Mouse (Mus musculus): ENCODE results near the gene Mvk.

Gene Mvk

DNA sequence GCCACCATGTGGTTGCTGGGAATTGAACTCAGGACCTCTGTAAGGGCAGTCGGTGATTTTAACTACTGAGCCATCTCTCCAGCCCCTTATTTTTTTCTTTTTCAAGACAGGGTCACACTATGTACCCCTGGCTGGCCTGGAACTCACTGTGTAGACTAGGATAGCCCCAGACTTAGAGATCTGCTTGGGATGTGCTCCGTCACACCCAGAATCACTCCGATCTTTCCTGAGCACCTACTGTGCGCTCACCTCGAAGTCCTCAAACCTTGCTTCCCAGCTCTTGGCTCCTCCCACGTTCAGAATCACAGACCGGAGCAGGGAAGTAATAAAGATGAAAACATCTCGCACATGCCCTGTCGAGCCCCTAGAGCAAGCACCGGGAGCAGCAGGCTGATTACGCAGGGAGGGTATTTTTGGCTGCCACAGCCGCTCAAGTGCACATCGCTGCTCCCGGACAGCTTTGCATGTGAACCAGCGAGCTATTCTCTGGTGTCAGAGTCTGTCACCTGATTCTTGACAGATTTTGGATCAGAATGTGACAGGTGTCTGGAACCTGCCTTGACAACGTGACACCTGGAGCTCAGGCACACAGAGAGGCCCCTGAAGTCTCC is 13.0 kb downstream of the Mvk start:
- no peak for DNase-seq (ENCODE audit: low spot score)

GRCm38 (mm10) chr5:114461238-114461637 is 17.2 kb downstream of the Mvk start:
- DNase-seq (ENCODE audit: low spot score) = peak; percentile 79

DNA sequence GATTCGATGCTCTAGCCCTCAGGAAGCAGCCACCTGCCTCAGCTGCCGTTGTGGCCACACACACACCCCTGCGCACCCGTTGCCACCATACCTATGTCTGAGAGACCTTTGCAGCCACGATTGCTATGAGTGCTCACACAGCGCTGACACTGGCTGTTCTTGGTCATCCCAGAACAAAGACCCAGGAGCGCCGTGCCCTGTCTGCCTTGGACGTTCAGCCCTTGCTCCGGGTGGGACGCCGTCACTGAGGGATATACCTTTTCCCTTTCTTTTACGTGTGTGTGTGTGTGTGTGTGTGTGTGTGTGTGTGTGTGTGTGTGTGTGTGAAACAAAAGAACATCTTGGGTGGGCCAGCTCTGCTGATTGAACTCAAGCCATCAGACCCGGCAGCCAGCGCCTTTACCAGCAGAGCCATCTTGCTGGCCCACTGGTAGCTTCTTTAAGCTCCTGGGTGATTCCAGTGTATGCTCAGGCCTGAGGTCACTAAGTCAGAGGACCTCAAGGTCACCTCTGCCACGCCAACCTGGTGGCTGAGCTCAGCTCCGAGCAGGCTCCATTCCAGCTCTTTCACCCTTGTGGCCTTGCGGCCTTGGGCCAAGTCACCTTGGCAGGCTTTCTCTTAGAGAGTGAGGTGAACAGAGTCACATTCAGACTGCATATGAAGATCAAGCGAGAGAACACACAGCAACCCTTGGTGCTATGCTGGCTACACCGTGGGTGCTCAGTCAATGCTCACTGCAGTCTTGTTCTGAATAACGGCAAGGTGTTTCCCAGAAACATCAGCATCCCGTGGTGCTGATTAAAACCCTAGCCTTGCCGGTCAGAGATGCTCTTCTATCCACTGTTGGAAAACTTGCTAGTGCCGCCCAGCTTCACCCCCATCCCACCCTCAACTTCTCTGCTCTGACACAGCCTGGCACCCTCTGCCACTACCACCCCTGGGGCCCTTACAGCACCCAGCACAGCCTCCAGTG is 18.3 kb downstream of the Mvk start:
- no peak for DNase-seq (ENCODE audit: low spot score)

DNA sequence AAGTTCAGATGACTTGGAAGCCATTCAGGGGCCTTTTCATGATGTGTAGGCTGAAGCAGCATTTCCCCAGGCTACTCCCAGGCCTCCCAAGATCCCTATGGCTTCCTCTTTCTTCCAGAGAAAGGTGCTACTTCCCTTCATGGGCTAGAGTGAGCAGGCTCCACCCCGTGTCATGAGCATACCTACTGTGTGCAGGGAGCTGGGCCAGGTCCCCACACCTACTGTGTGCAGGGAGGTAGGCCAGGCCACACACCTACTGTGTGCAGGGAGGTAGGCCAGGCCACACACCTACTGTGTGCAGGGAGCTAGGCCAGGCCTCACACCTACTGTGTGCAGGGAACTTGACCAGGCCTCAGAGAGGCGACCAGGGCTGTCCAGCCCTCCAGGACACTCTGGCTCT is 20.5 kb downstream of the Mvk start:
- no peak for DNase-seq (ENCODE audit: low spot score)

DNA sequence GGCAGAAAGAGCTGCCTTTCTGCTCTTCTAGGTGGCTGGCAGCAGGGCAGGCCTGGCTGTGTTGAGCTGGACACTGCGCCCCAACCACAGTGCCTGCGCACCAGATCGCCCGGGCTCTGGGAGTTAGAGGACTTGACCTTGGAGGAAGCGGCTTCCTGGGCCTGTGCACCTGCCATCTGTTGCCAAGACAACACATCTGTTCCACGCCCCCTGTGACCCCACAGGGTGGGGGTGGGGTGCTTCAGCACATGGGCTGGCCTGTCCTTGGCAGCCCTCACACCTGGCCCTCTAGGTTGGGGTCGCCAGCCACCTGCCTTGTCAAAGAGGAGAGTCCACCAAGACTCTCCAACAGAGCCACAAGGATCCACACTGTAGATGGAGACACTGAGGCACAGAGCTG is 21.6 kb downstream of the Mvk start:
- no peak for DNase-seq (ENCODE audit: low spot score)

DNA sequence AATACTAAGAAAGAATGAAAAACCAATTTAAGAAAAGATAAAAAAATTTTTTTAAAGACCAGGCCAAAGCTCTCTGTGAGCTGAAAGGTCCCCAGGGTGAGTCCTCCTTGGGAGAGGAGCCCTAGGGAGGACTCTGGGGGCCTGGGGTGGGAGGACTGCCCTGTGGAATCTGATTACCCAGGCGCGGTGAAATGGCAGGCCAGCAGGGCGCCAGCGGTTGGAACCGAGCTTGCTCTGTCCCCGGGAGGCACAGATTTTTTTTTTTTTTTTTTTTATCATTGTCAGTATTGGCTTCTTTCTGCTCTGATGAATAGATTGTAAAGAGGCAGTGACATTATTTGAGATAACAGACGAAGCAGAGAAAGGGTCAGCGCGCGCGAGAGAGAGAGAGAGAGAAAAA is 22.9 kb downstream of the Mvk start:
- DNase-seq (ENCODE audit: low spot score) = no peak

DNA sequence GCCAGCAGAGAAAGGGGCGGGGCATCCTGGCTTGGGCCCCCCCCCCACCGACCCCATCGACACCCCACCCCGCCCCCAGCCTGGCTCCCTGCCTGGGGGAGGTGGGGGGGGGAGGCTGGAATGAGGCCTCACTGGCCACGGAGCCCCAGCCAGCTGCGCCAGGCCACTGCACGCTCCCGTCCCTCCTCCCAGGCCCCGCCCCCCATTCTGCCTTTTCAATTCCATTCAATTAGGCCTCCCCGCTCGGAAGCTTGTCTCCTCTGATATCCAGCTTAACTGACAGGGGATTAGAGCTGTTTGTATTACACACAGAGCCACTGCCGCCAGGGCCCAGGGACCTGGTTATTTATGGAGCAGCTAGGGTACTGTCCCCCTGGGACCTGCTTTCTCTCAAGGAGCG is 23.4 kb downstream of the Mvk start:
- no peak for DNase-seq (ENCODE audit: low spot score)

GRCm38 (mm10) chr5:114468007-114468406 is 23.9 kb downstream of the Mvk start:
- DNase-seq (ENCODE audit: low spot score) = no peak

DNA sequence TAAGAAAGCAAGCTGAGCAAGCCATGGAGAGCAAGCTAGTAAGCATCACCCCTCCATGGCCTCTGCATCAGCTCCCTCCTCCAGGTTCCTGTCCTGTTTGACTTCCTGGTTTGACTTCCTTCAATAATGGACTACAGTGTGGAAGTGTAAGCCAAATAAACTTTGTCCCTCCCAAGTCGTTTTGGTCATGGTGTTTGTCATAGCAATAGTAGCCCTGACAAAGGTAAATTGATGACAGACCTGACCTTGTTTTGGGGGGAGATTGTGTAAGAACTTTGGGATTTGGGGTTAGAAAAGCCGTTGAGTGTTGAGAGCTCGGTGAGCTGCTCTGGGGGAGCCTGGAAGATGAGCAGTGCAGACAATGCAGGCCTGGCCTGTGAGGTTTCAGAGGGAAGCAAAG is 26.3 kb downstream of the Mvk start:
- DNase-seq (ENCODE audit: low spot score) = no peak

DNA sequence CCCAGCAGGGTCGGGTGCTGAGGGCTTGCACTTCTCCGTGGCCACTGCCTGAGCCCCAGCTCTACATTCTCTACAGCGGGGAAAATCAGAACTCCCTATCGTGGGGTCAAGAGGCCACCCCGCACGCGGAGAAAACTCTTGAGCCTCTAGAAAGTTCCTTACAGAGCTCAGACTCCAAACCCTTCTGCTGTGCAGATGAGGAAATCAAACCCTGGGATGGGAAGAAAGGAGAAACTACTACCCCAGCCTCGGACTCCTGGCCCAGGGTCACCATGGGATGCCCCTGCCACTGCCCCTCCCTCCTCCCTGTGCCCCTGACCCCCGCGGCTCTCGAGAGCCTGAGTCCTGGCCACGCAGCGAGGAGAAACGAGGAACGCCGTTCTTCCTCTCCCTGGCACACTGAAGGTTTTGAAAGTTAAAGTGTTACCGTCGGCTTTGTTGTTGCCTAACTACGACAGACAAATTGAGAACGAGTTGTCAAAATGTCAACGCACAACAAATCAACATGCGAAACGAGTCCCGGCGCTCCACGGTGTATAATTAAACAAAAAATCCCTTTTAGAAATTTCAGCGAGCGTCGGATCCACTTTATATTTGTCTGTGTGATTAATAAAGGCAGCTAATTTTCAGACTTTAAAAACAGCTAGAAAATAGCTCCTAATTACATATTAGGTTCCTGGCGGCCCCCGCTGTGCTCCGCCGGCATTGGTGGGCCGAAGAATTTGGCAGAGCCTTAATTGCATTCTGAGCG is 30.8 kb downstream of the Mvk start:
- no peak for DNase-seq (ENCODE audit: low spot score)

DNA sequence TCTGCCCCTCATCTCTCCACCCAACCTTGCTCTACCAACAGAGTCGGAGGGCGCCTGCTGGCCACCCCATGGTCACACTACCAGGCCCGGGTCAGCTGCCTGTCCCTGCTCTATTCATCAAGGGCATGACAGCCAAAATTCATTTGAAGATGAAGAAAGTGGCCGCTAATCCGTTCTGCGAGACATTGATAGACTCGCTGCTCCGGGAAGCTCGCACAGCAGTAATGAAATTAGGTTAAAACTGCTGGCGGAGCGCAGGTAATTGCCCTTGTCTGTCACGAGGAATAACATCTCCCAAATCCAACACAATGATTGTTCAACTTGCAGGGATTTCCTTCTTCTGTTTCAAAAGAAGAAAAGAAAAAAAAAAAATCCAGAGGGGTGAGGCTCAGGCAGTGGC is 34.2 kb downstream of the Mvk start:
- no peak for DNase-seq (ENCODE audit: low spot score)

DNA sequence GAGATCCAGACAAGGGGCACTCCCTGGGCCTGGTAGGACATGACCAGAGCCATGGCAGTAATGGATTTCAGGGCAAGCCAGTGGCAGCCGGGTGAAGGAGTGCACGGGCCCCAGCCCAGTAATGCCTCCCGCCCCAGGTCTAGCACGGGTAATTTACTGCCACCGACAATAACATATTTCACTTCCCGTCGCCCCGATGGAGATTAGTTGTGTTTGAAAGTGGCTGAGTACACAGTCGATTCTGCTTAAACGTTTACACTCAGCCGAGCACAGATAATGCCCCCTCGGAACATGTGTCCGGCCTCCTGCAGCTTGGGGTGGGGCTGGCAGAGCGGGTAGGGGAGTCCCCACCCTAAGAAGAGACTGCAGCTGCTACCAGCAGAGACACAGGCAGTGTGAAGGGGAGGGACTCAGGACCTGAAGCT is 38.5 kb downstream of the Mvk start:
- no peak for DNase-seq (ENCODE audit: low spot score)

- no peak for DNase-seq (ENCODE audit: low spot score)
Measured at GRCm38 (mm10) chr5:114485685-114486084, 41.6 kb downstream of the Mvk start.

DNA sequence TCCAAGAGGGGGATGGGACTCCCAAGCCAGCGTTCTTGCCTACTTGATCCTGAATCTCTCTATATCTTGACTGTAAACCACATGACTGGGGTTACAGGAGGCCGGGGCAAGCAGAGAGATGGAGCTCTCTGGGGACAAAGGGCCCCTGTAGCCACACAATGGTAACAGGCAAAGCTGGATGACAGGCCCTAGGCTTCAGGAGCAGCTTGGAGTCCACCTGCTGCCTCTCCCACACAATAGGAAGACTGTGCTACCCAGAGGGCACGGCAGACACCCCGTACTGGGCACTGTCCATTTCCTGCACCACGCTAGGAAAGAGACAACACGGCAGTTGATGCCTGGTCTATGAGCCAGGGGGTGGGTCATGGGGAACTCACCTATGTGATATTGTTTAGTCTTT is 45.5 kb downstream of the Mvk start:
- DNase-seq (ENCODE audit: low spot score) = no peak

DNA sequence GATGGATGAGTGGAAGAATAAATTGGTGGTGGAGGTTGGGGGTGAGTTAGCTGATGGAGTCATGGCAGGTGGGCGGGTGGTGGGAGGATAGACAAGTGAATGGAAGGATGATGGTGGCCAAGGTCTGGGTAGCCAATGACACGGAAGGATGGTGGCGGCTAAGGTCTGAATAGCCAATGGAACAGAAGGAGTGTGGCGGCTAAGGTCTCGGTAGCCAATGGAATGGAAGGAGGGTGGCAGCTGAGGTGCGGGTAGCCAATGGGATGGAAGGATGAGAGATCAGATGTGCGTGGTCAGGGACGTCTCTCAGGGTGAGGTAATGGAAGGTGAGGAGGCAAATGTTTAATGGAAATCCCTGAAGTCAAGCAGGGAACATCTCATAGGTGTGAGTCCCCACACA is 46.2 kb downstream of the Mvk start:
- no peak for DNase-seq (ENCODE audit: low spot score)

DNA sequence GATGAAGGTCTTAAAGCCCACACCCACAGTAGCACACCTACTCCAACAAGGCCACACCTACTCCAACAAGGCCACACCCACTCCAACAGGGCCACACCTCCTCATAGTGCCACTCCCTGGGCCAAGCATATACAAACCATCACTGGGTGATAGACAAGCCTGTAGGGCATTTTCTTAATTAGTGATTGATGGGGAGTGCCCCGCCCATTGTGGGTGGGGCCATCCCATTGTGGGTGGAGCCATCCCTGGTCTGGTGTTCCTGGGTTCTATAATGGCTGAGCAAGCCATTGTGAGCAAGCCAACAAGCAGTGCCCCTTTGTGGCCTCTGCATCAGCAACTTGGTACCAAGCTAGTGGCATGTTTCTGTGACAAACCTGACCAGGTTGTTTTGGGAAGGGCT is 50.7 kb downstream of the Mvk start:
- DNase-seq (ENCODE audit: low spot score) = no peak

DNA sequence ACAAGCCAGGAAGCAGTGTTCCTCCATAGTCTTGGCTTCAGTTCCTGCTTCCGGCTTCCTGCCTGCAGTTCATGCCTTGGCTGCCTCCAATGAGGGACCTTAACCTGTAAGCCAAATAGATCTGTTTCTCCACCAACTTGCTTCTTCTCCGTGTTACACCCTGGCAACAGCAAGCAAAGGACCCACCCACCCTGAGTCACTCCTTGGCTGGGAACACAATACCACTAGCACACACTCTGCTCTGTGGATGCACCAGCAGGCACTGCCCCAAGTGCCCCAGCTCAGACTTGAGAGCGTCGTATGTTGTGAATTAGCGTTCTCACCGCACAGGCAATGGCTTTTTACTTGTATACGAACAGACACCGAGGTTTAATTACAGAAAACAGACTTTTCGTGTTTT is 57.2 kb downstream of the Mvk start:
- peak; percentile 6 for DNase-seq (ENCODE audit: low spot score)

GRCm38 (mm10) chr5:114504826-114505225 is 60.8 kb downstream of the Mvk start:
- DNase-seq (ENCODE audit: low spot score) = no peak

DNA sequence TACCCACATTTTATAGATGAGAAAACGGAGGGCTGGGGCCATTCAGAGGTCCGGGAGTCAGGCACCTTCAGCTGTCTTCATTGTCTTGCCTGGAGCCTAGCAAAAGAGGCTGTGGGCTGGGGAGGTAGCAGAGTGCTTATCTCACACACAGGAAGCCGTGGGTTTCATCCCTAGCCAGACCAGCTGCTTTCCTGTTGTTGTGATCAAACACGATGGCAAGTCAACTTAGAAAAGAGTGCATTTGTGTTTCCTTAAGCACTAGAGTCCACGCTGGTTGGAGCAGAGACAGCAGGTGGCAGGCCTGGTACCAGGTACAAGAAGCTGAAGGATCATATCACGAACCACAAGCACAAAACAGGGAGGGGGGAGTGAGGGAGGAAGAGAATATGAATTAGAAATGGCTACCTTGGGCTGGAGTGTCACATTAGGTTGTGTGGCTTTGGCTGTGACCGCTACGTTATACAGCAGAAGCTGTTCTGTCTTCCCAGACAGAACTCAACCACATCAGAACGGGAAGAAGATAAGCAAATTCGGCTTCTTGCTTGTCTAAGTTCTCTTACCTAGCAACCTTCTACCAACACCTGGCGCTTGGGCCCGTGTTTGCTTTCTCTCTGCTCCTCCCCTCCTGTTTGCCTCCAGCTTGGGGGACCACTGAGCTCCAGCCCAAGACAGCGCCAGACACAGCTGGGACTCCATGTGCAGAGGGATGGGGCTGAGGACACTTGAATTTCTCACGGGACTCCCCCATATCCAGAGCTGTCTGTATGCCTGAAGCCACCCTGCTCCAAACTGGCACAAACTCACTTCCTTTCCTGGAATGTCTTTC is 61.4 kb downstream of the Mvk start:
- no peak for DNase-seq (ENCODE audit: low spot score)

GRCm38 (mm10) chr5:114507394-114507793 is 63.3 kb downstream of the Mvk start:
- no peak for DNase-seq (ENCODE audit: low spot score)

GRCm38 (mm10) chr5:114507964-114508363 is 63.9 kb downstream of the Mvk start:
- no peak for DNase-seq (ENCODE audit: low spot score)

GRCm38 (mm10) chr5:114509461-114509860 is 65.4 kb downstream of the Mvk start:
- no peak for DNase-seq (ENCODE audit: low spot score)

Data from adipocyte (in vitro differentiated cells).